Mouse (Mus musculus) heart, postnatal 4 days (tissue): ENCODE results near the gene Zfp1. TPM values are rescaled to one million over a fixed set of nuclear protein-coding genes. Genes with fewer than 3 reads are reported as not detected.

Experiments
- DNase-seq: peaks from one replicate; pipeline ENCODE4 v3.0.0; 2021
- microRNA-seq, 2 experiments: library from miRNA; unstranded; fragments of <30 nt; microRNA quantifications; one replicate each; pipeline ENCODE4 v1.2.0; 2021 to 2022
- total RNA-seq, 2 experiments: library from RNA; stranded (reverse); gene quantifications; 2 replicates each; pipeline ENCODE4 v1.2.3; 2021

Zfp1 gene
- total RNA-seq, 2 experiments from 2014 or later: 10.1 to 10.5 TPM

DNA sequence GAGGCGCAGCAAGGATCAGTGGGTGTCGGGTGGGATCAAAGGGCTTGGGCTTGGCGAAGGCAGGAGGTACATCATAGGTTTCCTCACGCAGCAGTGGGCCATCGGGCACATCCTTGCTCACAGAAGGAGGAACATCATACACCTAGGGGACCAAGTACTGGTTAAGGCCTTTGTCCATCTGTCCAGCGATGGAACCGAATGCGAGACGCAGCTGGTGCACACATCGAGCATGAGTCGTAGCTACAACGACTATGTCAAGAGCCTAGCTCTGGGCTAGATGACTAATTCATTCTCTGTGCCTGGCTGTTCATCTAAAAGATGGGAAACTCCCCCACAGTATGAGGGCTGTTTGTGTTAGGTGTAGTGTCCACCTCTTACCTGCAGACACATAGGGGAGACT, 71.1 kb downstream of the Zfp1 start:
- DNase-seq: no peak

DNA sequence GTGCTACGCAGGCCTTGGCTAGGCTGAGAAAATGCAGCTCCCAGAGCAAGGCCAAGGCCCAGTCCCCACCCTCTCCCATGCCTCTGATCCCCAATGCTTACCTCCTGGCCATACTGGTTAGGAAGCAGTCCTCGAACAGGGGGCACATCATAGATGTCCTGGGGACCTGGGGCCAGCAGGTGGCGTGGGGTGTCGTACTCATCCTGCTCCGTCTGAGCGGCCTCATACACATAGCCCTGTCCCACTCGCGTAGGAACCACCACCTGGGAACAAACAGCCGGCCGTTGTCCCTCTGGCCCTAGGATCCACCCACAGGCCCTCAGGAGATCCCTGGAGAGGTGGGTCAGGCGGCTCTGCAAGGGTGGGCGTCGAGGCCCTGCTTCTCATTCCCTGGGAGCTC, 72.3 kb downstream of the Zfp1 start:
- DNase-seq: no peak

- peak; percentile 91 for DNase-seq
These were observed 73.6 kb downstream of the Zfp1 start for GRCm38 (mm10) chr8:111716603-111717487.

GRCm38 (mm10) chr8:111717488-111717792, 74.2 kb downstream of the Zfp1 start:
- no peak for DNase-seq

- DNase-seq: peak; percentile 64
These were observed 74.7 kb downstream of the Zfp1 start for GRCm38 (mm10) chr8:111717866-111718265.

- no peak for DNase-seq
These were observed 75.7 kb downstream of the Zfp1 start for GRCm38 (mm10) chr8:111718937-111719336.

DNA sequence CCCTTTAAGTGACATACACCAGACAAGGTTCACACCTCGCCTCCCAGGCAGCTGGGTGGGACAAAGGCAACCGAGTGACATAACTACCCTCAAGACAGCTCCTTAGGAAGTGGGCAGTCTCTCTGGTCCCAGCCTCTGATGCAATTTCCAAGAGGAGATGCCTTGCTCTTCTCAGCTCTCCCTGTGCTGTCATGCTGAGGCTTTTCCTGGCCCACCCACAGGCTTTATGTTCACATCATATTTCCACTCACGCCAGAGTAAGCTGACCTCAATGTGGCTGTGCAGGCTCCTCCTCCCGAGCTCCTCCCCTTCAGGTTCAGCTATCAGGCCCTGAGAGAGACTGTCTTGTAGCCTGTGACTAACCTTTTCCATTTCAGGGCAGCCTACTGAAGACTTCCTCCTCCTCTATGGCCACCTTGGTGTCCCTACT, 76.9 kb downstream of the Zfp1 start:
- DNase-seq: no peak

Small RNA genes within 50 kb of the gene (microRNA-seq; reads per million reads assigned to microRNA genes)
- gene Mir7076: 0 reads per million in 2 experiments

Other genes starting within 250 kb of the Zfp1 start
- gene Fa2h, start 249.6 kb upstream of the Zfp1 start, total RNA-seq: under 1 TPM; 0.17 to 0.52 TPM
- gene Wdr59, start 121.3 kb upstream of the Zfp1 start, total RNA-seq: 1 to 10 TPM; 8.5 to 9.0 TPM
- gene Znrf1, start 107.3 kb upstream of the Zfp1 start, total RNA-seq: 10 to 100 TPM; 60.1 to 60.5 TPM
- 1 to 10 TPM; 2.7 to 3.8 TPM for gene Ldhd, start 13.0 kb upstream of the Zfp1 start, total RNA-seq
- not detected for gene Ctrb1, start 47.6 kb downstream of the Zfp1 start, total RNA-seq
- gene Bcar1, start 100.4 kb downstream of the Zfp1 start, total RNA-seq: 10 to 100 TPM; 62.7 to 65.0 TPM
- gene Cfdp1, start 210.9 kb downstream of the Zfp1 start, total RNA-seq: 10 to 100 TPM; 54.4 to 60.3 TPM
- 1 to 10 TPM; 2.8 to 2.9 TPM for gene Tmem170, start 233.3 kb downstream of the Zfp1 start, total RNA-seq